Mouse (Mus musculus) layer of hippocampus, adult 11-12 months (tissue): ENCODE results near the gene Cars.

Experiments
- DNase-seq: peaks from one replicate; pipeline ENCODE4 v3.0.0; 2022; ENCODE audit warnings: low spot score

Gene Cars

DNA sequence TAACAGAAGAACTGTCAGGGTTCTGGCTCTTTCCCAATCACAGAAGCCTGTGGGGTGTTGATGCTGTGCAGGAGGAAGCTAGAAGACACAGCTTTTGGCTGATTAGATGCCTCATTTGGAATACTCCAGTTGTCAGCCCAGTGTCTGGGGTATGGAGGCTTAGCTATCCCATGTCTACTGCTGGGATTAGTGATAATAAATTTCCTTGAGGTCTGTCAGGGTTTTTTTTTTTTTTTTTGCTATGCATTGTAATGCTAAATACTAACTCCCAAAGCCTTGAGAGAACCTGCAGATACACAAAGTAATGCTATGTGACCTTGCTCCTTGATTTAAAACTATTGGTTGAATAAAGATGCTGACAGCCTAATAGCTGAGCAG lies 88.6 kb downstream of the Cars start:
- DNase-seq, result no peak

DNA sequence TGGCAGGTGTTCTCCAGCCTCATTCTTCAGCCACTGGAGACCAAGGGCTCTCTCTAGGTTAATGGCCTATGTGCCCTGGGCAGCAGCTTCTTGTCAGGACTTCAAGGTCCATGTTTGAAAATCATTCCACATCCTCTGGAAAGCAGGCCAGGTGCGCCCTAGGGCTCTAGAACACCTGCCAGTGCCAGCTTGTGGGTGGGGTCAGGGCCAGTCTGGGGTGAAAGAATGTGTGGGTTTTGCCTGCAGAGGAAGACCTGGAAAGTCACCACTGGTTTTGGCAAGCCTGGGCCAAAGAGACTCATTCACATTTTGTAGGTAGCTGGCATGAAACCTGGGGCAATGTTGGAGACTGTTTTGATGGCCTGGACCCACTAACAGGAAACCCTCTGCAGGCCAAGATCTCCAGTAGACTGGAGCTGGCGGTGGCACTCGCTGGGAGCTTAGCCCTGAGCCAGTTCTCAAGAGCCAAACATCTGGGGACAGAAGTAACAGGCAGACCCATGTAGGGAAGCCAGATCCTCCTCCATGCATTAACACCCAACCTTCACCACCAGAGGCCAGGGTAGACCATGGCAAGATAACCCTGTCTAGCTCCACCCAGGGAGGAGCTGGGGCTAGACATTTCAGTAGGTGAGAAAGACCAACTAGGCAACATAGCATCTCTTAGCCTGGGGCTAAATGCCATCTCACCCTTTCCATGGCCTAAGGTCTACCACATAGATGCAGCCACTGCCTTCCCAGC lies 89.1 kb downstream of the Cars start:
- DNase-seq, result no peak

DNA sequence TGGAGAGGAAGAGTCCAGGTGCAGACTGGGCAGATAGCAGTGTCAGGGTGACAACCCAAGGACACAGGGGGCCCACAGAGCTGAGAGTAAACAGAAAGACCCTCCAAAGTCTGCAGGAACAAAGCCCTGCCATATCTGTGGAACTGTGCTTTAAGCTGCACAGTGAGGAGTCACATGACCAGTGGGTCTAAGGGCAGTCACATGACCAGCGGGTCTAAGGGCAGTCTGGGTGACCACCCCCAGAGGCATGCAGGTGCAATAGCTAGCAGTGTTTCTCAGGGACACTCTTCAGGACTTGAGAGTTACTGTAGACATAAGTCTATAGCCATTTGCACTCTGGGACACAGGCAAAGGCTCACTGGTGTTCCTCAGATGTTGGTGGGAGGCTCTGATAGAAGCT lies 90.3 kb downstream of the Cars start:
- DNase-seq, result no peak
